18 mouse cellular contexts compared by ENCODE assay signal in genomic region chr1:134703232-134703631, GRCm38 (mm10). TPM values are rescaled to one million over a fixed set of nuclear protein-coding genes. Genes with fewer than 3 reads are reported as not detected.
DNase-seq lines count a peak whose midpoint lies in the region; ATAC-seq lines count a peak whose summit lies in the region.
"Had no signal": no experiment of that assay in that cellular context is flagged by ENCODE, and none has a peak within 500 bp of the region (broad histone marks: within the 10 kb centered on the region; RNA-seq: fewer than 3 reads in every experiment).

No protein-coding gene starts in this region.

- H3K4me1 ChIP-seq in liver, embryonic 11.5 days (replicated peaks; ENCODE audit: control insufficient read depth, insufficient read depth, low read length): 0 out of 2 replicates have a peak, but pooled peaks cover 5% of the 10 kb centered on the region
- 0 out of 2 replicates have a peak, but pooled peaks cover 3% of the 10 kb centered on the region for H3K4me1 ChIP-seq in liver, embryonic 15.5 days (replicated peaks)

- peak; percentile 40 for ATAC-seq in liver, embryonic 11.5 days (replicated peaks; ENCODE audit: low FRiP score)
- ATAC-seq in liver, embryonic 15.5 days (ENCODE audit: insufficient read depth): peak; percentile 25; the same call in 1 of the 2 replicates
- ATAC-seq: forebrain, embryonic 15.5 days; hindbrain, embryonic 16.5 days; inflammation-experienced regulatory T-cells, adult 6 months had no signal

- H3K9ac ChIP-seq in liver, embryonic 11.5 days (ENCODE audit: low read depth, low read length): no peak overlapping the region
- no peak overlapping the region for H3K9ac ChIP-seq in liver, embryonic 15.5 days
- H3K9ac ChIP-seq: embryonic facial prominence, embryonic 12.5 days; forebrain, embryonic 15.5 days; hindbrain, embryonic 12.5 days had no signal

- no peak overlapping the region for H3K4me3 ChIP-seq in liver, embryonic 11.5 days (ENCODE audit: low read depth, low read length)
- no peak overlapping the region for H3K4me3 ChIP-seq in liver, embryonic 15.5 days (replicated peaks)
- H3K4me3 ChIP-seq: embryonic facial prominence, embryonic 12.5 days; forebrain, embryonic 15.5 days; hindbrain, embryonic 12.5 days had no signal

- WGBS in liver, embryonic 11.5 days: 57% methylated on average over 2 of the region's 2 CpGs
- WGBS in liver, embryonic 15.5 days (ENCODE audit: insufficient replicate concordance): 49% methylated on average over 2 of the region's 2 CpGs

- no peaks in the 10 kb centered on the region for H3K9me3 ChIP-seq in liver, embryonic 11.5 days (ENCODE audit: control insufficient read depth, low read length)
- H3K9me3 ChIP-seq in liver, embryonic 15.5 days (replicated peaks): no peaks in the 10 kb centered on the region
- H3K9me3 ChIP-seq: embryonic facial prominence, embryonic 12.5 days; forebrain, embryonic 15.5 days; hindbrain, embryonic 12.5 days had no signal

- H3K36me3 ChIP-seq in liver, embryonic 11.5 days (ENCODE audit: control insufficient read depth, insufficient read depth, low read length): no peaks in the 10 kb centered on the region
- H3K36me3 ChIP-seq in liver, embryonic 15.5 days (replicated peaks): no peaks in the 10 kb centered on the region
- H3K36me3 ChIP-seq: embryonic facial prominence, embryonic 12.5 days; forebrain, embryonic 15.5 days; hindbrain, embryonic 12.5 days had no signal

- H3K27me3 ChIP-seq in liver, embryonic 11.5 days (replicated peaks; ENCODE audit: control insufficient read depth, insufficient read depth, low read length): peaks cover 26% of the 10 kb centered on the region
- peaks cover 36% of the 10 kb centered on the region for H3K27me3 ChIP-seq in liver, embryonic 15.5 days

- peak; percentile 29 for DNase-seq in cerebellum, adult 8-10 months
- no peak for DNase-seq in cerebellum, postnatal 4 days (ENCODE audit: low spot score in 2 of 2)
- DNase-seq in liver, embryonic 11.5 days (ENCODE audit: low spot score): no peak
- DNase-seq in liver: no peak
- DNase-seq in left cerebral cortex, adult 8-10 months (ENCODE audit: low spot score in 2 of 2): no peak
- DNase-seq in frontal cortex, adult 2 months (ENCODE audit: extremely low spot score in 1 of 2, low spot score in 1 of 2): no peak
- DNase-seq: adrenal gland, postnatal 25 days; cerebellum, postnatal 14 days; gastrocnemius, postnatal 10 days; heart, postnatal 10 days; heart, postnatal 4 days; kidney, adult 18-20 months had no signal

- no peak overlapping the region for H3K4me2 ChIP-seq in liver, embryonic 11.5 days
- H3K4me2 ChIP-seq in liver, embryonic 15.5 days: no peak overlapping the region
- H3K4me2 ChIP-seq: embryonic facial prominence, embryonic 12.5 days; forebrain, embryonic 15.5 days; hindbrain, embryonic 12.5 days had no signal

- peak overlapping the region; percentile 34; the same call in 1 of the 2 replicates for H3K27ac ChIP-seq in liver, embryonic 11.5 days (ENCODE audit: low read depth, low read length)
- H3K27ac ChIP-seq in liver, embryonic 15.5 days (replicated peaks): no peak overlapping the region
- H3K27ac ChIP-seq: embryonic facial prominence, embryonic 12.5 days; forebrain, embryonic 15.5 days; hindbrain, embryonic 12.5 days had no signal

RNA-seq across cellular contexts. Expression of gene Syt2, which starts 56.8 kb away (rescaled TPM):
- polyA plus RNA-seq in liver, embryonic 11.5 days (2014; fragmentation: Nextera tagmentation; extraction: Ambion mirVana): 0.12 and 0.22 TPM in 2 replicates
- polyA plus RNA-seq in liver, embryonic 15.5 days (2015; fragmentation: Nextera tagmentation; extraction: Ambion mirVana): 0.03 and 0.06 TPM in 2 replicates
- 10 to 100 TPM; 60.7 to 89.7 (median 76.4) TPM for total RNA-seq in left cerebral cortex, adult 8-10 months (2022)
- polyA plus RNA-seq in frontal cortex, adult 2 months (2012; rRNA removed): 5.5 and 8.9 TPM in 2 replicates
